Mouse (Mus musculus) thymus, postnatal 4 days (tissue): ENCODE results near the gene Fbrsl1.
"Not testable (repeated sequence)": the region's sequence is repeated elsewhere in the genome, so short reads cannot be mapped to it uniquely, and the experiment has no call there.

ENCODE experiments used
- DNase-seq: peaks from one replicate; pipeline ENCODE4 v3.0.0; 2021

Gene Fbrsl1

DNA sequence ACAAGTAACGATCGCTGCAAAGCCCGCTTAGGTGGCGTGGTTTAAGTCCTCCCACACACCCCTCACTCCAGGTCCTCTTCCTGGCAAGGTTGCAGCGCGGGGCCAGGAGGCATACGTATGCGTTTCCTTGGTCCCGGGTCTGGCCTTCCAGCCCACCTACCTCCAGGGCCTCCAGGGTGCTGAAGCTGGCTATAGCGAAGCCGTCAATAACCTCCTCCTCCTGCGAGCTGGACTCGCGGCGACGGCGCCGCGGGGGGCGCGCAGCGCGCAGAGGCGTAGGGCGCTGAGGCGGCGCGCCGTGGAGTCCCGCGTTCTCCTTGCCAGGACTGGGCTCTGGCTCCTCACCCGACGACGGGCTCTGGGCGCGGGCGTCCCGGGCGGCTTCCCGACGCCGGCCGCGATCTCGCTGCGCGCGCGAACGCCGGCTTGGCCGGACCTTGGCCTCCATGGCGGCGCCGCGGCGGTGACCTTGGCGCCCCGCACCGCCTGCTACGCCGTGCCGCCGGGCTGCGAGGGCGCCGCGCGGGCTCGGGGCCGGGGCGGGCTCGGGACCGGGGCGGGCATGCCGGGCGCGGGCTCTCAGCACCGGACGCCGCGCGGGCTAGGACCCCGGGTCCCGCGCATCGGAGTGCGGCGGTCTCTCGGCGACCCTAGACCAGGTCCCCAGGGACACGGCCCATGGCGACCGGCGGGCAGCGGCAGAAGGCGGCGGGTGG lies 425 bp downstream of the Fbrsl1 start:
- peak; percentile 63 for DNase-seq

GRCm38 (mm10) chr5:110444509-110444908 lies 3.8 kb downstream of the Fbrsl1 start:
- DNase-seq = no peak

DNA sequence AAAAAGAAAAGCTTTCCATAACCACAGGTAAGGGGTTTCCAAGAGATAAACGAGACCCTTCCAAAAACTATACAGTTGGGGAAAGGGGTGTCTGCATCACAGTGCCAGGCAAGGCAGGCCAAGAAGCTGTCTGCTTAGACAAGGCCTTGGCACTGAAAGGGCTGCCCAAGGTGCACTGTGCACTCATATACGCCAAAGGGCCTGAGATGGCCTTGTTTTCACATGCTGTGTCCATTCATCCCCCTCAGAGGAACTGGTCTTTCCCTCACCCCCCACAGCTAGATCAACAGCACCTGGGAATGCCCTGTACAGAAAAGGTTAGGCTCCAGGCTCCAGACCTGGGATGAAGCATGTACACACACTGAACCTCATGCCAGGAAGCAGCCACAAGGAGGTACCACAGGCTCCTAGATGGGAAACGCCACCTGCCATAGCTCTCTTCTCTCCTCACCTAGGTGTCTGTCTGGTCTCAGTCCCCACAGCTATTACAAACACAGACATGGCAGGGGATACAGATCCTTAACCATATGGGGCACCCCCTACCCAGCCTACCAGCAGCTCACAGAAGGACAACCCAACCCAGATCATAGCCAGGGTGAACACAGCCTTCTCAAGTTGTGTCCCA lies 5.2 kb downstream of the Fbrsl1 start:
- no peak for DNase-seq

DNA sequence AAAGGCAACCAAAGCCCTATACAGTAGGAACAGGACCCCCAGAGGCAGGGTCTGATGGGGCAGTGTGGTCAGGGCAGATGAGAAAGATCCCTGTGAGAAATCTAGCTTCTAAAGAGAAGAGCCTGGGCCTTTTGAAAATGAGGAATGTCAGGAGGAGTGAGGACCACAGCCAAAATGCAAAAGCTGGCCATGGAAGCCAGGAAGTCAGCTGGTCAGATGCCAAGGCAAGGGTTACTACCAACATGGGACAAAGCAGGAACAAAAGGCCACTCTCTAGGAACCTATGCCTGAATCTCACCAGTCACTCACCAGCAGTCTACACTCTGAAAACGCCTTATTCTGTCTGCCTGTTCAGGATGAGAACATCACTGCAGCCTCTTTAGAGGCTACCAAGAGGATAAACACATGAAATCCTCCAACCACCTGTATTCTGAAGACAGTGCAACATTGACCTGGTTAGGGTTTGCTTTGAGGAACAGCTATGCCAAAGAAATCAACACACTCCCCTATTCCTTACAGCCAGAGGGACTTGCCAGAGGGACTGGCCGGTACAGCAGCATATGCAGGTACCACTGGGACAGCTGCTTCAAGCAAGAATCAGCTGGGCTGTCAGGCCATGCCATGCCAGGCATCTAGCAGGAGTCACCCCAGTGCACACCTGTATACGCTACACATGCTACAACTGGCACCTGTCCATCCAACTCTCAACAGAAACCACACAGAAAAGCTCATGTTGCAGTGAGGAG lies 8.6 kb downstream of the Fbrsl1 start:
- no peak for DNase-seq

DNA sequence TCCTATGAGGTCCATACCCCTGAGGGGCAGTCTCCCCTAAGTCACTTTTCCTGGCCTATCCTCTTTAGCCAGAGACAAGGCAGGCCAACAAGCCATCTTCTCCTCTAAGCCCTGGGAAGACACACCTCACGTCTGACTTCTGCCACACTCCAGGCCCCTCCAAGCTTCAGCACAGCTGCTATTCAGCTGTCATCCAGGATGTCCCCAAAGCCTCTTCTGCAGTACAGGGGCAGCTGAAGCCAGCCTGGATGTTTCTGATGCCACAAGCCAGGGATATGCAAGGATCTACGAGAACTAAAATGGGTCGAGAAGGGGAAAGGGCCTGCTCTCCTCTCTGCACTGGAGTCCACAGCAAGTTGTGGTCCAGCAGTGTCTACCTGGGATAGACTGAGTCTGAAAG lies 9.7 kb downstream of the Fbrsl1 start:
- no peak for DNase-seq

- no peak for DNase-seq
Observed at GRCm38 (mm10) chr5:110437632-110438261, 10.6 kb downstream of the Fbrsl1 start.

DNA sequence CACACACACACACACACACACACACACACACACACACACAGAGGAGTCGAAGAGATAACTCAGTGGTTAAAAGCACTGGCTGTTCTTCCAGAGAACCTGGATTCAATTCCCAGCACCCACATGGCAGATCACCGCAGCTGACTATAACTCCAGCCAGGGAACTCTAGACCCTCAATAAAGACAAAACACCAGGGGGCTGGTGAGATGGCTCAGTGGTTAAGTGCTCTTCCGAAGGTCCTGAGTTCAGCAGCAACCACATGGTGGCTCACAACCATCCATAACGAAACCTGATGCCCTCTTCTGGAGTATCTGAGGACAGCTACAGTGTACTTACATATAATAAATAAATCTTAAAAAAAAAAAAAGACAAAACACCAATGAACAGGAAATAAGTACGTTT lies 12.1 kb downstream of the Fbrsl1 start:
- not testable (repeated sequence) for DNase-seq

GRCm38 (mm10) chr5:110434816-110435215 lies 13.5 kb downstream of the Fbrsl1 start:
- no peak for DNase-seq

- DNase-seq = peak; percentile 71
Observed at GRCm38 (mm10) chr5:110429045-110429444, 19.3 kb downstream of the Fbrsl1 start.

DNA sequence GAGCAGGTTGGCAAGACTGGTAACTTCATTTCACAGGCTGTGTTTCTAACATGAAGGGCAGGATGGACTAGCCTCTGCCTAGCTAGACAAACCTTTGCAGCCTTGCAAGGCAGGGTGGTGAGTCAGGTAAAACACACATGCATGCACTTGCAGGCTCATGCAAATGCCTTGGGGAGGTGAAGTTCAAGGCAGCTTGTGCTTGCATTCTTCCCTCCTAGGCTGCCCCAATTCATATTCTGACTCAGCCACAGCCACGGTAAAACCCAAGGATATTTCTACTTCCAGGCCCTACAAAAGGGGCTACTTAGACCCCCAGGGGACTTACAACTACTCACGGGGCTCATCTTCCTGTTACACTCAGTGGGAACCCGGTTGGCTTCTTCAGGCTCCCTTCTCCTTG lies 20.0 kb downstream of the Fbrsl1 start:
- DNase-seq = no peak

DNA sequence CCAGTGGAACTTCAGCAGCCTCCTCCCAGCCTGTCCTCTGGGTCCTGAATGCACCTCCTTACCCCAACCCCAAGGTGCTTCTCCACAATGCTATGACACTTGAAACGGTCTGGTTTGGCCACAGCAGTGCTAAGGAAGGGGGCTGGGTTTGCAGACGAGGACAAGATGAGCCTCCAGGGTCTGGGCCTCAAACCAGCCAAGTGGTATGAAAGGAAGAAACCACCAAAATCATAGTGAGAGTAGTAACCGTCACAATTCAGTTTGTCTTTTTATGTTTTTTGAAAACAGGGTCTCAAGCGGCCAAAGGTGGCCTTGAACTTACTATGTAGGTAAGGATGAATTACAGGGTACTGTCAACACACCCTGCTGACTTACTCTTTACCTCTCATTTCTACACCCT lies 23.1 kb downstream of the Fbrsl1 start:
- no peak for DNase-seq

DNA sequence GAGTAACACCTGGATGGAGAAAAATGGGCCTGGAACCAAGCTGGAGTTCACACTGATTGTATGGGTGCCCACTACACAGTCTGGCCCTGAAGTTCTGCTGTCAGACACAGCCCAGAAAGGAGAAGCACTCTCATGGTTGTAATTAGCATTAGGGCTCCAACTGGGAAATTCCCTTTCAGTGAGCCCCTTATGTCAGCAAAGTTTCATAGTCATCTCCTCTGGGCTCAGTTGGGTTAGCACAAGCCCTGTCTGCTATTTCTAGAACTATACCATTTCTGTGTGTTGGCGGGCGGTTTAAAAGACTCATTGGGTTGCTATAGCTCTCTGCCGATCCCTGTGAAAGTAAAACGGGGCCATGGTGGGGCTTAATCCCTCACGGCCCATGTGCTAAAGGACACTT lies 24.1 kb downstream of the Fbrsl1 start:
- no peak for DNase-seq

DNA sequence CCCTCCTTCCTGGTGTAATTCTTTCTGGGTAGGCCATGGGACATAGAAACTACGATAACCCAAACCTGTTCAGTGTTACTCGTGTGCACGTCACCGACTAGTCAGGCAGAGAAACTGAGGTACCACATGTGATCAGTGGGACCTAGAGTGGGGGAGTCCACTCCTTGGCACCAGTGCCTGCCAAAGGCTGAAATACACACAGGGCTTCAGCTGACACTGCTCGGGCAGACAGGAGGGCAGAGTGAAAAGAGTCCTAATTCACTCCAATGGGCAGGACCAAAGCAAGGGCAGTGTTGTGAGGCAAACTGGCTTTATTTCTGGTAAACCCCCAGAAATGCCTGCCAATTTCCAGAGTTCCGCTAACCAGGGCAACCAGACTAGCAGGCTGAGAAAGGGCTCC lies 26.9 kb downstream of the Fbrsl1 start:
- DNase-seq = no peak

GRCm38 (mm10) chr5:110420950-110421349 lies 27.4 kb downstream of the Fbrsl1 start:
- no peak for DNase-seq

DNA sequence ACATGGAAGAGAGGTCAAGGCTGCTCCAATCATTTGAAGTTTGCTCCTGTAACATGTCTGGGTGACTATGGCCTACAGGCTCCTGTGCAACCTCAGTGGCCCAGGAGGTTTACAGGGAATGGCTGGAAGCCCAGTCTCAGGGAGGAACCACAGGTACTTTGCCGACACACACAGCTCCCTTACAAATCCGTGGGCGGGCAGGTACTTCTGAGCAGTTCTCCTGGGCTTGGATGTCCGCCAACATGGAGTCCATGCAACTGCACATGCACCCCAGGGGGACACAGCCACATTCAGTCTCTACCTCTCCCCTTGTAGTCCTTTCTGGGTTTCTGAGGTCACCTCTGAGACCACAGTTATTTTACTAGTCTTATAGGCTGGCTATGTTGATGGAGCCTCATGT lies 28.1 kb downstream of the Fbrsl1 start:
- DNase-seq = no peak

GRCm38 (mm10) chr5:110418523-110418911 lies 29.8 kb downstream of the Fbrsl1 start:
- no peak for DNase-seq

DNA sequence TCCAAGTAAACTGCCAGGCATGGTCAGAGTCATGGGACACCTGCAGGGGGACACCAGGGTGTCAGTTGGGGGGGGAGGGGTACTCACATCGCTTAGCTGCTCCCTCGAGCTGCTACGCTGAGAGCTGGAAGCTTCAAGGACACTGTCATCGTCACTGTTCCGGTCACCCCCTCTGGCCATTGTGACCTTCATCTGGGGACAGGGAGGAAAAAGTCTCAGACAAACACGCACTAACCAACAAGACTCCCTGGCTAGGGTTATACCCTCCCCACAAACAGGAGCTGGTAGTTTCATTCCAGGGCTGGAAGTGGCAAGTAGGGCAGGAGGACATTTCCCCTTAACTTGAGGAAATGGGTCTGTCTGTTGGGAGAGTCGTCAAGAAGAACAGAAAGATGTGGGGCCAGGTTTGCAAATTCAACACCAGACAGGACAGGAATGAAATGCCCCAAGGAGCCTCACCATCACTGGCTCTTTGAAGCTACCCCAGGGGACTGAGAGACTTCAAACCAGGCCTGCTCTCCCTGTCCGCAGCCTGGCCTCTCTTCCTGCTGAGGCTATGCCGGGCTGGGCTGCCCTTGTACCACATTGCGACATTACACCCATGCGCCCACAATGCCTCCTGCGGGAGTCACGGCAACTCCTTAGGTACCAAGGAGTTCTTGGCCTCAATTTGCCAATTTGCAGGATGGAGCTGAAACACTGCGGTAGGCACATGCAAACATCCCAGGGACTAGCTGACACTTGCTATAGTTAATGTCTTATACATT lies 30.4 kb downstream of the Fbrsl1 start:
- DNase-seq = no peak

DNA sequence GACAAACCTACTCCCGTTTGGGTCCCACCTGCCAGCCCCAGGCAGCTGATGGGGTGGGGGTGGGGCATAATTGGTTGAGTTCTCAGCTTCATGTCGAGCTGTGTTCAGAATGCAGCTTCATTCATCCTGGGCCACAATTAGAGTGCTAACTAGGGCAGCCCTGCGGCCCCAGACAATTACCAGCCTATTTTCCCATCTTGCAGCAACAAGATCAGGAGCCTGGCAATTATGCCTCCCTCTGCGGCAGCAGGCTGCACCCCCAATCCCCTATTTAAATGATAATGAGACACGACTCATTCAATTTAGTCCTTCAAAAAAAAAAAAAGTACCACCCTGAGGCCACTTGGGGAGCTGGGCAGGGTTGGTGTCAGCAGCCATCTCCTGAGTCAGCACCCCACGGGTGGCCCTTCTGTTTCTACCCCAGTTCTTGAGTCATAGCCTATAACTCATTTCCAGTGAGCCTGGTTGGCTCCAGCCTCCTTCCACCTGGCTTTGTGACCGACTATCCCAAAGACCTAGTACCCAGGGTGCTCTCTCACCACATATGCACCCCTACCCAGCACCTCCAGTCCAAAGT lies 31.4 kb downstream of the Fbrsl1 start:
- DNase-seq = no peak

DNA sequence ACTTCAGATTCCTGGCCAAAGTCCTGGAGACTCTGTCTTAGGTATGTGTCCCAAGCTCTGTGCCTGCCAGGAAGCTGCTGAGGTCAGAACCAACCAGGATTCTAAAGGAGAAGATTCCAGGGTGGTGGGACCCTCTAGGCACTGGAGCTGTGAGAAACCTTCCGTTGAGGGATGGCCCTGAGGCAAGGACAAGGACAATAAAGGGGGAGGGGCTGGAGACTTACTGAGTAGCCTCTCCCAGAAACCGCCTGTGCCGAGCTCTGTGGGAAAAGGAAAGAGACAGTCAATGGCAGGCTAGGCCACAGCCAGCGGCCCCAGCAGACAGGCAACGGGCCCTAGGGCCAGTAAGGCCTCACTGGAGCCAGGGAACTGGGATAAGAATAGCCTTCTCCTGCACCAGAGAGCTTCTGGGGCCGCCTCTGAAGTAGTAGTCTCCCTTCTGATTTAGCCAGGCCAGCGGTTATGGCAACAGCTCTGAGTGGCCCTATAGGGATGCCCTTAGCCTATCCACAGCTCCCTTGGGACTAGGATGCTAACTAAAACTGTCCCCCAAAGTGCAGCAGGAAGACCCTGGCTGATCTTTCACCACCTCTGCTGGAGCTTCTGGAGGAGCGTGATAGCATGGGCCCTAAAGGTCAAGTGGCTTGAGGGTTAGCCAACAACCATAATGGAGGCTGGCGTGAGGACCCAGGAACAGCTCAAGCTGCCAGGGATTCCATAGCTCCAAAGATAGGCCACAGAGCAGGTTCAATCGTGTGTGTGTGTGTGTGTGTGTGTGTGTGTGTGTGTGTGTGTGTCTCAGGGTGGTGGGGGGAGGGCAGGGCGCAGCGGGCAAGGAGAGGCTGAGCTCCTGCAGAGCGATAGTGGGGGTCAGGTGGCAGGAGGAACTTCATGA lies 32.2 kb downstream of the Fbrsl1 start:
- no peak for DNase-seq

GRCm38 (mm10) chr5:110415022-110415421 lies 33.3 kb downstream of the Fbrsl1 start:
- no peak for DNase-seq

DNA sequence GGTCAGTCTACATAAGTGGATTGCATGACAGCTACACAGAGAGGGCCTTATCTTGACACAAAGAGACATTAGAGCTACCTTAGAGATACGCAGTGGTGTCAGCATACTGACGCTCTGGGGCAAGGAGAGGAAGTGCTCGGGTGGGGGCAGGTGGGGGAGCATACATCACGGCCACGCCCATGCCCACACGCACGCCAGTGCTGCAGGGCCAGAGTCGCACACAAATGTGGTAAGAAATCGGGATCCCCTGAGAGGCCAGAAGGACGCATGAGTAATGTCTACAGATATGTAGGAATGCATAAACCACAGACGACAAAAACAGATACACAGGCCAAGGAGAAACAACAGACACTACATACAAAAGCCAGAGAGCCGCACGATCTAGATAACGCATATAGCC lies 35.3 kb downstream of the Fbrsl1 start:
- DNase-seq = peak; percentile 23
